Mouse (Mus musculus): ENCODE data around the gene Ropn1l. TPM values are rescaled to one million over a fixed set of nuclear protein-coding genes. Genes with fewer than 3 reads are reported as not detected.
A peak's percentile ranks its signal among the peaks of the same experiment; 100 is the strongest.

Ropn1l gene
- total RNA-seq (2021) = 1 to 10 TPM in 1 of 2 experiments, under 1 TPM in 1; 0.85 to 1.6 TPM
- long read RNA-seq, partial matches to known transcripts = 0 of 1 reads
- long read RNA-seq, other reads (novel, unspliced or antisense) = 1 of 1 reads

GRCm38 (mm10) chr15:31453098-31453916 lies at the start of gene Ropn1l:
Gene Ropn1l (minus strand): TSS chr15:31453737.
- peak; percentile 87 to 93 for DNase-seq (ENCODE audit: low spot score in 2 of 2)

GRCm38 (mm10) chr15:31502996-31503395 lies 49.5 kb upstream of the Ropn1l start:
- no peak for DNase-seq (ENCODE audit: low spot score in 2 of 2)

GRCm38 (mm10) chr15:31502313-31502712 lies 48.8 kb upstream of the Ropn1l start:
- DNase-seq (ENCODE audit: low spot score in 2 of 2) = no peak

GRCm38 (mm10) chr15:31494803-31495202 lies 41.3 kb upstream of the Ropn1l start:
- DNase-seq (ENCODE audit: low spot score in 2 of 2) = no peak

- no peak for DNase-seq (ENCODE audit: low spot score in 2 of 2)
Measured at GRCm38 (mm10) chr15:31494310-31494709, 40.8 kb upstream of the Ropn1l start.

GRCm38 (mm10) chr15:31487407-31487806 lies 33.9 kb upstream of the Ropn1l start:
- no peak for DNase-seq (ENCODE audit: low spot score in 2 of 2)

- no peak for DNase-seq (ENCODE audit: low spot score in 2 of 2)
Measured at GRCm38 (mm10) chr15:31476678-31477077, 23.1 kb upstream of the Ropn1l start.

GRCm38 (mm10) chr15:31472645-31473574 lies 19.4 kb upstream of the Ropn1l start:
- DNase-seq (ENCODE audit: low spot score in 2 of 2) = no peak

GRCm38 (mm10) chr15:31471529-31471928 lies 18.0 kb upstream of the Ropn1l start:
- no peak for DNase-seq (ENCODE audit: low spot score in 2 of 2)

- no peak for DNase-seq (ENCODE audit: low spot score in 2 of 2)
Measured at GRCm38 (mm10) chr15:31469497-31469896, 16.0 kb upstream of the Ropn1l start.

- DNase-seq (ENCODE audit: low spot score in 2 of 2) = no peak
Measured at GRCm38 (mm10) chr15:31468806-31469205, 15.3 kb upstream of the Ropn1l start.

- DNase-seq (ENCODE audit: low spot score in 2 of 2) = no peak
Measured at GRCm38 (mm10) chr15:31466749-31467148, 13.2 kb upstream of the Ropn1l start.

GRCm38 (mm10) chr15:31466295-31466694 lies 12.8 kb upstream of the Ropn1l start:
- DNase-seq (ENCODE audit: low spot score in 2 of 2) = no peak

GRCm38 (mm10) chr15:31465806-31466205 lies 12.3 kb upstream of the Ropn1l start:
- DNase-seq (ENCODE audit: low spot score in 2 of 2) = no peak

- no peak for DNase-seq (ENCODE audit: low spot score in 2 of 2)
Measured at GRCm38 (mm10) chr15:31460571-31460970, 7.0 kb upstream of the Ropn1l start.

GRCm38 (mm10) chr15:31458081-31458480 lies 4.5 kb upstream of the Ropn1l start:
- no peak for DNase-seq (ENCODE audit: low spot score in 2 of 2)

GRCm38 (mm10) chr15:31456381-31456780 lies 2.8 kb upstream of the Ropn1l start:
- DNase-seq (ENCODE audit: low spot score in 2 of 2) = no peak

- DNase-seq (ENCODE audit: low spot score in 2 of 2) = no peak
Measured at GRCm38 (mm10) chr15:31454861-31455295, 1.3 kb upstream of the Ropn1l start.

GRCm38 (mm10) chr15:31454096-31454860 lies 741 bp upstream of the Ropn1l start:
- no peak for DNase-seq (ENCODE audit: low spot score in 2 of 2)

- DNase-seq (ENCODE audit: low spot score in 2 of 2) = no peak
Measured at GRCm38 (mm10) chr15:31452336-31453097, 1.0 kb downstream of the Ropn1l start.

All from layer of hippocampus, postnatal 10 days (tissue).